8 mouse cellular contexts compared by ENCODE assay signal in the genomic region with DNA sequence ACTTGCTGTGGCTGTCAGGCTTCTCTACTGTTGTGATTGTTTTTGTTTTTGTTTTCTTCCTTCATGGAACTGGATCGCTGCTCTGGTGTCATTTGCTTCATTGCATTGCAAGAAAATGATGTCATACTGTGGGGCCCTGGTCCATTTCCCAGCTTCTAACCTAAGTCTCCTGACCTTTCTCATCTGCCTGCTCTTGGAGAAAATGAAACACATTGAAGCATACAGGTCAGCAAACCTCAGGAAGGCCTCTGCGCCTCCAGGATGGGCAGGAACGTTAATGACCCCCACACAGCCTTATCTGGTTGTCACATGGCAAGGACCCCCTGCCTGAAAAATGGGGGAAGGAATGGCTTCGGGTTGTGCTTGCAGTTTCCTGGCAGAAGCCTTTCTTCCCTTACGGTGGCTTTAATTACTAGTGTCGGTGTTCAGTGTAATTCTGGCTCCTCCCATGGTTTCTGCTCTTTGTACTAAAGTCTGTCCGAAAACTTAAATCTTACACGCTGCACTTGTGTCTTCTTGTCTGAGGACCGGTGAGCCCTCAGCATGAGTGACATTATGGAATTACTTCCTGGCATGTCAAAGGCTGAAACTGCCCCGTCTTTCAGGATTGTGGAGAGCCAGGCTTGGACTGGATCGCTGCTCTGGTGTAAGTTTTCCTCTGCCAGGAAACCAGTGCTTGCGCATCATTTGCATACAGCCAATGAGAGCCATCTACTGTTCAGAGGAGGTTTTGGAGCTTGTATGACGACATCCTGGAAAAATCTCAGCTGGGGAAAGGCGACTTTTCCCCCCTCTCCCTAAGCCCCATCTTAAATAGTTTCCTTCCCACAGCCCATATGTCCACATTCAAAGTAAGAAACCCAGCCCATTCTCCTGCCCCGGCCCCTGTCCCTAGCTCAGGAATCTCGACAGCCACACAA. TPM values are rescaled to one million over a fixed set of nuclear protein-coding genes. Genes with fewer than 3 reads are reported as not detected.
A peak's percentile ranks its signal among the peaks of the same experiment; 100 is the strongest.
DNase-seq lines count a peak whose midpoint lies in the region; ATAC-seq and TF ChIP-seq lines count a peak whose summit lies in the region.

No protein-coding gene starts in this region.

- intact Hi-C loops in left cerebral cortex, postnatal 36 days (cut with DNase I) = loop anchor here (2.0 to 10.0 kb wide), 2 partner anchors 152 to 388 kb away; a partner anchor contains a TSS

- peak overlapping the region; percentile 93 for H3K27ac ChIP-seq in embryonic facial prominence, embryonic 12.5 days
- peak overlapping the region; percentile 64 for H3K27ac ChIP-seq in small intestine, adult 2 months (ENCODE audit: insufficient read depth, low read depth, low read length)

- no peaks in the 10 kb centered on the region for H3K9me3 ChIP-seq in embryonic facial prominence, embryonic 12.5 days

- TF ChIP-seq CTCF in small intestine, adult 2 months (IDR thresholded peaks at IDR 0.05; ENCODE audit: extremely low read depth, insufficient read length, insufficient replicate concordance, low read depth, low read length) = no peak

- no peaks in the 10 kb centered on the region for H3K27me3 ChIP-seq in embryonic facial prominence, embryonic 12.5 days
- no peaks in the 10 kb centered on the region for H3K27me3 ChIP-seq in small intestine, adult 2 months (ENCODE audit: control insufficient read depth, insufficient read depth, low read length)

- peak; percentile 87 for ATAC-seq in embryonic facial prominence, embryonic 12.5 days (ENCODE audit: insufficient number of reproducible peaks, insufficient read depth, low FRiP score, low TSS enrichment)
- ATAC-seq in megakaryocyte-erythroid progenitor cell, adult 5-6 weeks (replicated peaks; ENCODE audit: low FRiP score, low TSS enrichment, poor library complexity, severe bottlenecking) = no peak

- H3K9ac ChIP-seq in embryonic facial prominence, embryonic 12.5 days = 0 out of 2 replicates have a peak overlapping the region, but pooled peaks have one; percentile 5

- 6% methylated on average over 16 of the region's 16 CpGs for WGBS in embryonic facial prominence, embryonic 12.5 days
- 2% methylated on average over 16 of the region's 16 CpGs for WGBS in small intestine, adult 2 months

- peaks cover 40% of the 10 kb centered on the region for H3K4me1 ChIP-seq in embryonic facial prominence, embryonic 12.5 days
- peaks cover 17% of the 10 kb centered on the region; the same call in 1 of the 2 replicates for H3K4me1 ChIP-seq in small intestine, adult 2 months (ENCODE audit: control insufficient read depth, insufficient read depth, insufficient read length, low read length)

- no peak for TF ChIP-seq POLR2A in small intestine, adult 2 months (IDR thresholded peaks at IDR 0.05; ENCODE audit: low read depth, low read length)

- H3K4me3 ChIP-seq in embryonic facial prominence, embryonic 12.5 days = peak overlapping the region; percentile 22
- peak overlapping the region; percentile 53 for H3K4me3 ChIP-seq in small intestine, adult 2 months (ENCODE audit: low read depth, low read length)

- H3K4me2 ChIP-seq in embryonic facial prominence, embryonic 12.5 days (replicated peaks) = peak overlapping the region; percentile 41

- peak; percentile 82 for DNase-seq in adrenal gland, postnatal 10 days
- DNase-seq in heart, adult 18-20 months = peak; percentile 86 to 91
- peak; percentile 78 for DNase-seq in kidney, adult 18-20 months
- peak; percentile 61 to 62 for DNase-seq in left cerebral cortex, postnatal 36 days (ENCODE audit: low spot score in 2 of 2)
- peak; percentile 90 for DNase-seq in mesoderm, embryonic 11.5 days (ENCODE audit: low read depth, low spot score)

- H3K36me3 ChIP-seq in embryonic facial prominence, embryonic 12.5 days = no peaks in the 10 kb centered on the region
- H3K36me3 ChIP-seq in small intestine, adult 2 months (ENCODE audit: control insufficient read depth, insufficient read depth, low read length) = no peaks in the 10 kb centered on the region

RNA-seq across cellular contexts. Expression of a gene that starts 33.1 kb away (rescaled TPM):
- total RNA-seq in adrenal gland, postnatal 10 days (2021) = not detected
- polyA plus RNA-seq in embryonic facial prominence, embryonic 12.5 days (2016; fragmentation: Nextera tagmentation; extraction: Ambion mirVana) = not detected in 2 replicates
- under 1 TPM in 1 of 2 experiments, not detected in 1; 0.85 TPM for total RNA-seq in heart, adult 18-20 months (2021)
- under 1 TPM in 1 of 2 experiments, not detected in 1; 0.79 TPM for total RNA-seq in left cerebral cortex, postnatal 36 days (2021)
- not detected in 2 replicates for polyA plus RNA-seq in small intestine, adult 2 months (2012; rRNA removed)
- total RNA-seq in megakaryocyte-erythroid progenitor cell, adult 5-6 weeks (2014; fragmentation: Nextera tagmentation) = not detected in 2 replicates
- total RNA-seq in megakaryocyte-erythroid progenitor cell, adult 5-6 weeks (2017) = not detected in 2 replicates
